Mouse (Mus musculus): ENCODE results near the gene Sco1. TPM values are rescaled to one million over a fixed set of nuclear protein-coding genes. Genes with fewer than 3 reads are reported as not detected.

Gene Sco1
- polyA plus RNA-seq, 1 experiment: 1.8 TPM

GRCm38 (mm10) chr11:67030904-67031602 lies 21.4 kb upstream of the Sco1 start:
- Histone ChIP-seq H3K4me1 (ENCODE audit: control insufficient read depth, insufficient read depth, low read length) (no peaks in the 10 kb centered on the region), H3K27ac (ENCODE audit: control insufficient read depth, insufficient read depth, low read depth, low read length) (no peak overlapping the region), H3K4me3 (ENCODE audit: control insufficient read depth, low read depth, low read length) (no peak overlapping the region), H3K36me3 (ENCODE audit: control insufficient read depth, insufficient read depth, low read length) (no peaks in the 10 kb centered on the region), H3K27me3 (ENCODE audit: control insufficient read depth, insufficient read depth, low read length) (no peaks in the 10 kb centered on the region)
- TF ChIP-seq CTCF (IDR thresholded peaks at IDR 0.05; ENCODE audit: control insufficient read depth, insufficient read depth, insufficient replicate concordance, low read depth, low read length) (no peak), POLR2A (IDR thresholded peaks at IDR 0.05; ENCODE audit: control insufficient read depth, low read depth, low read length) (no peak)

DNA sequence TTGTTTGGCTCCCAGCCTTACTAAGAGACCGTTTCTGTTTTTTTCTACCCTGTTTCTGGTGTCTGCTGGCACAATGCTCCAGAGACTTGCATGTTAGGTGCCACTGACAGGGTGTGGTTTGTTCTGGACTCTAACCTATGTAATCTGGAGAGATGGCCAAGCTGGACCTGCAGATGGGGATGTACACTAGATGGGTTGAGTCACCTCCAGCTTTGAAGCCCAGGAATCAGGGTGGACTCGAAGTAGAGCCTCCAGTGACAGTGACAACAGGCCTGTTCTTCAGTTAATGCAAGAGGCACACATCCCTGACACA lies 20.9 kb upstream of the Sco1 start:
- no peak overlapping the region for H3K4me3 ChIP-seq (ENCODE audit: control insufficient read depth, low read depth, low read length)
- H3K27ac ChIP-seq (ENCODE audit: control insufficient read depth, insufficient read depth, low read depth, low read length): no peak overlapping the region
- TF ChIP-seq POLR2A (IDR thresholded peaks at IDR 0.05; ENCODE audit: control insufficient read depth, low read depth, low read length): no peak
- TF ChIP-seq CTCF (IDR thresholded peaks at IDR 0.05; ENCODE audit: control insufficient read depth, insufficient read depth, insufficient replicate concordance, low read depth, low read length): no peak
- no peaks in the 10 kb centered on the region for H3K27me3 ChIP-seq (ENCODE audit: control insufficient read depth, insufficient read depth, low read length)
- no peaks in the 10 kb centered on the region for H3K36me3 ChIP-seq (ENCODE audit: control insufficient read depth, insufficient read depth, low read length)
- no peaks in the 10 kb centered on the region for H3K4me1 ChIP-seq (ENCODE audit: control insufficient read depth, insufficient read depth, low read length)

- Histone ChIP-seq H3K27ac (ENCODE audit: control insufficient read depth, insufficient read depth, low read depth, low read length) (no peak overlapping the region), H3K4me3 (ENCODE audit: control insufficient read depth, low read depth, low read length) (no peak overlapping the region), H3K36me3 (ENCODE audit: control insufficient read depth, insufficient read depth, low read length) (no peaks in the 10 kb centered on the region), H3K4me1 (ENCODE audit: control insufficient read depth, insufficient read depth, low read length) (no peaks in the 10 kb centered on the region), H3K27me3 (ENCODE audit: control insufficient read depth, insufficient read depth, low read length) (no peaks in the 10 kb centered on the region)
- TF ChIP-seq POLR2A (IDR thresholded peaks at IDR 0.05; ENCODE audit: control insufficient read depth, low read depth, low read length) (no peak), CTCF (IDR thresholded peaks at IDR 0.05; ENCODE audit: control insufficient read depth, insufficient read depth, insufficient replicate concordance, low read depth, low read length) (no peak)
These were observed 17.5 kb upstream of the Sco1 start for GRCm38 (mm10) chr11:67034775-67035485.

- Histone ChIP-seq H3K27ac (ENCODE audit: control insufficient read depth, insufficient read depth, low read depth, low read length) (no peak overlapping the region), H3K27me3 (ENCODE audit: control insufficient read depth, insufficient read depth, low read length) (no peaks in the 10 kb centered on the region), H3K4me3 (ENCODE audit: control insufficient read depth, low read depth, low read length) (no peak overlapping the region), H3K4me1 (ENCODE audit: control insufficient read depth, insufficient read depth, low read length) (no peaks in the 10 kb centered on the region), H3K36me3 (ENCODE audit: control insufficient read depth, insufficient read depth, low read length) (no peaks in the 10 kb centered on the region)
- TF ChIP-seq CTCF (IDR thresholded peaks at IDR 0.05; ENCODE audit: control insufficient read depth, insufficient read depth, insufficient replicate concordance, low read depth, low read length) (no peak), POLR2A (IDR thresholded peaks at IDR 0.05; ENCODE audit: control insufficient read depth, low read depth, low read length) (no peak)
These were observed 16.2 kb upstream of the Sco1 start for GRCm38 (mm10) chr11:67036229-67036628.

DNA sequence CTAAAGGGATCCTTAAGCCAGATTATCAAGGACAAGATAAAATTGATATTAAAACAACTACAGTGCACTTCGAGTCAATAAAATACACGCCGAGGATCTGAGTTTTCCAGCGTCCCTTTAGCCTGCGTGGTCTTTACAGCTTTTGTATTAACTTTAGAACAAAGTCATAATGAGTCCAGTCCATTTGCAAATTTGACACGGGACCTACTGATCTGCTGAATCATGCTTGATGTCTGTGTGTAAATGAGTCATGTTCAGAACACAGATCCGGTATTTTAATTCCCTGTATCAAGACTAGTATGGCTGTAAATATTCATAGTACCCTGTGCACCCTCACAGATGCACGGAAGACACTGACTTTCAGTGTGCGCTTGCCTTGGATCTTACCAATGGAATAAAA lies 15.6 kb upstream of the Sco1 start:
- TF ChIP-seq CTCF (IDR thresholded peaks at IDR 0.05; ENCODE audit: control insufficient read depth, insufficient read depth, insufficient replicate concordance, low read depth, low read length) (no peak), POLR2A (IDR thresholded peaks at IDR 0.05; ENCODE audit: control insufficient read depth, low read depth, low read length) (no peak)
- H3K36me3 ChIP-seq (ENCODE audit: control insufficient read depth, insufficient read depth, low read length): no peaks in the 10 kb centered on the region
- H3K27ac ChIP-seq (ENCODE audit: control insufficient read depth, insufficient read depth, low read depth, low read length): no peak overlapping the region
- H3K4me3 ChIP-seq (ENCODE audit: control insufficient read depth, low read depth, low read length): no peak overlapping the region
- no peaks in the 10 kb centered on the region for H3K4me1 ChIP-seq (ENCODE audit: control insufficient read depth, insufficient read depth, low read length)
- no peaks in the 10 kb centered on the region for H3K27me3 ChIP-seq (ENCODE audit: control insufficient read depth, insufficient read depth, low read length)

- no peaks in the 10 kb centered on the region for H3K36me3 ChIP-seq (ENCODE audit: control insufficient read depth, insufficient read depth, low read length)
- H3K27me3 ChIP-seq (ENCODE audit: control insufficient read depth, insufficient read depth, low read length): no peaks in the 10 kb centered on the region
- no peak overlapping the region for H3K27ac ChIP-seq (ENCODE audit: control insufficient read depth, insufficient read depth, low read depth, low read length)
- no peak overlapping the region for H3K4me3 ChIP-seq (ENCODE audit: control insufficient read depth, low read depth, low read length)
- TF ChIP-seq POLR2A (IDR thresholded peaks at IDR 0.05; ENCODE audit: control insufficient read depth, low read depth, low read length): no peak
- TF ChIP-seq CTCF (IDR thresholded peaks at IDR 0.05; ENCODE audit: control insufficient read depth, insufficient read depth, insufficient replicate concordance, low read depth, low read length): no peak
- peaks cover 3% of the 10 kb centered on the region; the same call in 1 of the 2 replicates for H3K4me1 ChIP-seq (ENCODE audit: control insufficient read depth, insufficient read depth, low read length)
These were observed 12.7 kb upstream of the Sco1 start for GRCm38 (mm10) chr11:67039799-67040198.

GRCm38 (mm10) chr11:67040483-67040882 lies 12.0 kb upstream of the Sco1 start:
- Histone ChIP-seq H3K36me3 (ENCODE audit: control insufficient read depth, insufficient read depth, low read length) (no peaks in the 10 kb centered on the region), H3K27ac (ENCODE audit: control insufficient read depth, insufficient read depth, low read depth, low read length) (no peak overlapping the region), H3K4me1 (ENCODE audit: control insufficient read depth, insufficient read depth, low read length) (peaks cover 3% of the 10 kb centered on the region; the same call in 1 of the 2 replicates), H3K27me3 (ENCODE audit: control insufficient read depth, insufficient read depth, low read length) (no peaks in the 10 kb centered on the region), H3K4me3 (ENCODE audit: control insufficient read depth, low read depth, low read length) (no peak overlapping the region)
- TF ChIP-seq CTCF (IDR thresholded peaks at IDR 0.05; ENCODE audit: control insufficient read depth, insufficient read depth, insufficient replicate concordance, low read depth, low read length) (no peak), POLR2A (IDR thresholded peaks at IDR 0.05; ENCODE audit: control insufficient read depth, low read depth, low read length) (no peak)
